Mouse (Mus musculus) fibroblast of lung, adult 2 months (primary cell): Measurements from ENCODE around the gene Robo1.

Experiments used
- DNase-seq: peaks from one replicate; pipeline ENCODE4 v3.0.0-alpha.2; 2011; ENCODE audit warnings: low read depth

Robo1 gene

GRCm38 (mm10) chr16:72737154-72737553 lies 429.0 kb downstream of the Robo1 start:
- DNase-seq, result no peak

- no peak for DNase-seq
Measured at GRCm38 (mm10) chr16:72740218-72740617, 432.1 kb downstream of the Robo1 start.

DNA sequence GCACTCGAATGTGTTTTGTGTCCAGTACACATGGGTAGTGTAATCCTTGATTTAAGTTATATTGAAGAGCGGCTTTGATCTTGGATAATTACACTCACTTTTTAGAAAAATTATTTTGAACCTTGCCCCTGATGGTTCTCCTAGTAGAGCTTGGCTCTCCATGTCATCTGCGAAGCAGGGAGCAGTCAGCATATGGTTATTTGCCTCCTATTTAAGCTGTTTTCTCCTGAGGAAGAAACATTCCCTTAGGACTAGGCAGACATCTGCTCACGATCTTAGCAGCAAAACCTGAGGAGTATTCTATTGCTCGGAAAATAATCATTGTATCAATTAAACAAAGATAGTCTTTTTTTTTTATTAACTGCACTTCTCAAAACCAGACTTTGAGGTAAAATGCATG lies 439.6 kb downstream of the Robo1 start:
- DNase-seq, result no peak

DNA sequence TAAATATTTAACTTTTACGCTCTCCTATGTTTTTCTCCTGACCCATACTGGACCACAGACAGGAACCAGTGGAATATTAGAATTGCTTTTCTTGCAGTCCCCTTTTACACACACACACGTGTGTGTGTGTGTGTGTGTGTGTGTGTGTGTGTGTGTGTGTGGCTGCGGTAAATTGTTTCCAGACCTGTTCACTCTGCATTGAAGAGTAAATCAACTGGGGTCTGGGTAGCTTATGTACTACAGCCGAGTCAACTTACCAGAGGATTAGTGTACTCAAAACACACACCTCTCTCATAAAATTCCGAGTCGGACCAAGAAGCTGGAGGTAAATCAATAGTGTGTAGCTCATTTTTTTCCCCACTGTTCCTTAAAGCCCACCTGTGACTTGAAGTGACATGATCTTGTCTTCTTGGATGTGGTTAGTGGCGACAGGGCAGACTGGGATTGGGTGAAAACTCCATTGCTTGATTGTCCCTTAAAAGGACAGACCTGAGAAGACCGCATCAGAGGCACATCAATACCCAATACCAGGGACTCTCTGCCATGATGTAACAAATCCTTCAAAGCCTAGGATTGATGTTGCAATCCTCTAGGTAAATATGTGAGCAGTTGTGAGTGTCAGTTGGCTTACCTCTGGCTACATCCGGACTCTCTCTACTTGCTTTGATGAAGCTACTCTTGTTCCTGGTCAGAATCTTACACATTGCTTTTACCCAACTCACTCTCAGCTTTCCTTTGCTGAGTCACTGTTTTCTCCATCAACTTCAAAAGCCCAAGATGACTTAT lies 457.2 kb downstream of the Robo1 start:
- no peak for DNase-seq

GRCm38 (mm10) chr16:72769214-72769834 lies 461.2 kb downstream of the Robo1 start:
- DNase-seq, result no peak

DNA sequence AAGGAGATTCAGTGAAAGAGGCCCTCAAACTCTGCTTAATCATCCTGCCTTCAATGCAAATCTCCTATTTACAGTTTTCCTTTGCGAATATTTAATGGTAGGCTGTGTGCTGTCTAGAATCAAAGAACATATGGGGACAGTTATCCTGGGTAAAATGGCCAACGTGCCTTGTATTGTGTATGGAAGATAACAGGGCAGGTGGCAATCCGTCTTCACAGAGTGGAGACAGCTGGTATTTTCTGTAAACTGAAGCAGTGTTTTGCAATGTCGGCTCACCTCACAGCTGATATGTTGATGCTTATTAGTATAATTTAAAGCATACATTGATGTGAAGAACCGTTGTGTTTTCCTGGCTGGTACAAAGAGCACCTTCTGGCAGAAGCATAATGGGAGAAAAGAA lies 464.2 kb downstream of the Robo1 start:
- no peak for DNase-seq

- DNase-seq, result no peak
Measured at GRCm38 (mm10) chr16:72773034-72773433, 464.9 kb downstream of the Robo1 start.

- DNase-seq, result no peak
Measured at GRCm38 (mm10) chr16:72778520-72778919, 470.4 kb downstream of the Robo1 start.

- DNase-seq, result no peak
Measured at GRCm38 (mm10) chr16:72782171-72782570, 474.1 kb downstream of the Robo1 start.

DNA sequence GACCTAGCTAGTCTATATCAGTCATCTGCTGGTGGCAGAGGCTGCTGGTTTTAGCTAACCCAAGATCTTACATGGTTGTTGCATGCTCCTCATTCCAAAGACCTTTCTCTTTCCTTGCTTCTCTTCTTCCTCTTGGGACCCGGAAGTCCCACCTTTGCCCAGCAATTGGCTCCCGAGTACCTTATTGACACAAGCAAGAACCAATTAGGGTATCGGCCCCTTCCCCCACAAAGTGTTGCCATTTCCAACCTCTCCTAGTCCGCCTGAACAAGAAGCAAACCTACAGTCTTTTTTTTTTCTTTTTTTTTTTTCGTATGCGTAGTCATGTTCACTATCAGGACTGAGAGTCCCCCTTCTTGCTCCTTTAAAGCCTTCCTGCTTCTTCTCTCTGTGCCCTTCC lies 478.0 kb downstream of the Robo1 start:
- DNase-seq, result no peak

DNA sequence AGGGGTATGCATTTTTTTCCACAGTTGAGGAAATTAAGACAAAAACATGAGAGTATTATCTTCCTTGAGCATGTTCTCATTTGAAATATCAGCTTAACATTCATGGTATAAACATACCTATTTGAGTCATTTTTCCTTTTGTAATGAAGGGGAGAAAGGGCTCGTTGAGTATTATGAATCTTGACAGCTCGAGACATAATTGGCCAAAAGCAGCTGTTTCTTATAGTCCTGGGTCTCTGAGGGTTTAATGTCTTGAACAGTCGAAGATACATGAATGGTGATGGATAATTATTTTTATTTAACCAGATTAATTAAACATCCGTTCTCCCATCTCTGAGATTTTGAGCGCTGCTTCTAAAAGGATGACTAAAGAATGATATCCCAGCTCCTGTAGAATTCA lies 478.5 kb downstream of the Robo1 start:
- no peak for DNase-seq

- DNase-seq, result no peak
Measured at GRCm38 (mm10) chr16:72788017-72788416, 479.9 kb downstream of the Robo1 start.

DNA sequence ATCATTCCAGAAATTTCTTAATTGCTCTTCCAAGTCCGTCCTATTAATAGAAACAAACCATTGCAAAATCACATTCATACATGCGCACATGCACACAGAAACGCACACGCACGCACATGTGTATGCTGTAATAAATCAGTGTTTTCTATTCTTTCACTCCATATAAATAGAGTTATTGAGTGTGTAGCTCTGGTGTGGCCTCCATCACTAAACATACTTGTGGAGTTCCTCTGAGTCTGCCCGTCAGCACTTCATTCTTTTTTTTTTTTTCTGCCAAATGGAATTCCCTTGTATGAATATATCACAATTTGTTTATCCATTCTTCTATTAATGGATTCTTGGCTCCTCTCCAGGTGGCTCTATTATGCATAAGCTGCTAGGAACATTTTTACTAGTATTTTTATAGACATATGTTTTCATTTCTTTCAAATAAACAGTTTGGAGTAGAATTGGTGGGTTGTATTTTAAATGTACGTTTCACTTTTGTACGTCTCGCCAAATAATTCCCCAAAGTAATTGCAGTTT lies 483.1 kb downstream of the Robo1 start:
- no peak for DNase-seq

DNA sequence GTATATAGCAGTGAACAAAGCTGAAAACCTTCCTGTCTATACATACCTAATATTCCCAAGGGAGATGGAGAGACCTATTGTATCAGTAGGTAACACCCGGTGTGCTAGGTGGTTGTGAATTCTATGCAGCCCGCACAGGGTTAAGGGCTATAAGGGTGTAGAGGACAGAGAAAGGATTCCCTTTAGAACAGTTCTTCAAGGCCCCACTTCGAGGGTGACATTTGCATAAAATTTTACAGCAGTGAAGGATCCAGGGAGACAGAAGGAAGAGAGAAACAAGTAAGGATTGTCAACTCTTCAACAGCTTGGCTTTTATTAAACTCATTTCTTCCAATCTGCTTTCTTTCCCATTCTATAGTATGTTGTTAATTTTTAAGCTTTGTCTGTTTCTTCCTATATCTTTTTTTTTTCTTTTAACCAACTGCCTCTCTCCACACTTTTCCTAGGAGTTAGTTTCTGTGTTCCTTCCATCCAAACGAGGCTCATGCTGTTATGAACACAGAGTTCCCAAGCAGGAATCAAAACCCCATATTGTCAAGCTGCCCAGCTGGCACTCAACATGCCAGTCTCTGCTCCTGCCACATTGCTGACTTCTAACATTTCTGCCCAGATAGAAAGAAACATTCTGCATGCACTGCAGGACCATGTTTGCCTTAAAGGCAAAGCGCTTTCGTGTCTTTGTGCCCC lies 486.7 kb downstream of the Robo1 start:
- no peak for DNase-seq

GRCm38 (mm10) chr16:72795379-72795712 lies 487.2 kb downstream of the Robo1 start:
- no peak for DNase-seq

- DNase-seq, result no peak
Measured at GRCm38 (mm10) chr16:72798405-72798949, 490.4 kb downstream of the Robo1 start.

DNA sequence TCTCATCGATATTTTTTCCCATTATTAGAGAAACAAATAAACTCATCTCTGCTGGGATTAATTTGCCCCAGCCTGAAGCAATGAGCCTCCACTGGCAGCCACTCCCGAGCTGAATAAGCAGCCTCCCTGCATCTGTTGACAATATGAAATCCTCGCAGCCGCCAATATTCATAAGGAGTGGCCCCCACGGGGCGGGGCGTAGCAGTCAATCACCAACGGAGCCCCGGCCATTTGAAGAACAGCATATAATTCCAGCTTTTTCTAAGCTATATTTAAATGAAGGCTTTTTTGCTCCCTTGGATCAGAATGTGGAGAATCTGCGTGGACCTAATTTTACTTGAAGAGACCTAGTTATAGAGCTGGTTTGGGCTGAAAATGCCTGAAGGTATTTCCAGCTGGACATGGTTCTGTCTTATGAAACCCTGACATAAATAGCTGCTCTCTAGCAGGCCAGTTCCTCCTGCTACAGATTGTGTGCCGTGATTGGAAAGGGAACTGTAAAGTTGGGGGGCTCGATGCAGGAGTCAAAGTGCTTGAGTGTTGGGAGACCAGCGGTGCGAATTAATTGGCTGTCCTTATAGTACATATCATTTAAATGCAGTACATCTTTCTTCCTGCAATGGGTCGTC lies 492.1 kb downstream of the Robo1 start:
- DNase-seq, result no peak

DNA sequence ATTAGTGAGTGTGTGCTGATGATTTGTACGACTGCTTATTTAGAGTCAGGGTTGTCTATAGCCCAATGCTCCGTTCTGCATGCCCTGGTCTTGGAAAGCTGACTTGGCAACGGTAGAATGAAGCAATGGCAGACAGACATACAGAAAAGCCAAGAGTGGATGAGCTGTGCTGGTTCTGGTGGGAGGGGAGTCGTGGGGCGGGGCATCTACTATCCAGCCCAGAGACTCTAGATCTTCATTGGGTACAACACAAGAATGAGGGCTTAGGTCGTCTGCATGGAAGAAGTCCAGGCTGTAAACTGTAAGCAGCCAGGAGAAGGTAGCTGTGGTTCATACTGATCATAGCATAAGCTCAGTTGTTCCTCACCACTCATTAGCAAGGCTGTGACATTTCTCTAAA lies 492.7 kb downstream of the Robo1 start:
- no peak for DNase-seq

- DNase-seq, result no peak
Measured at GRCm38 (mm10) chr16:72808351-72808750, 500.2 kb downstream of the Robo1 start.

DNA sequence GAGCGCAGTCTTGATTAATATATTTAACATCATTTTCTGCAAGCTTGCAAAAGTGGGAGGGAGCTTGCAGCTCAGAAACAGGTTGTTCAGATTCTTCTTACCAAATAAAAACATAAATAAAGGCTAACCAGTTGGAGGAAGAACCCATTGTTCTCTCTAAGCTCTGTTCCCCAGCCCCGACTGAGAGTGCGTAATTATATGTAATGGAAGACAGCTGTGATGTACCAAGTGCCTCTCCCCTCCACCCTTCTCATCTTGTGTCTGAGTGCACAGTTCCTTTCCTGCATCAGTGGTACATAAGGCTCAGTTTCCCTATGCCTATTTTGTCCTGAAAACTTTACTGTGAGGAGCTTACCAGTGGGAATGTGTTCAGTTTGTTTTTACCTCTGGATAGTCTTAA lies 502.8 kb downstream of the Robo1 start:
- no peak for DNase-seq

DNA sequence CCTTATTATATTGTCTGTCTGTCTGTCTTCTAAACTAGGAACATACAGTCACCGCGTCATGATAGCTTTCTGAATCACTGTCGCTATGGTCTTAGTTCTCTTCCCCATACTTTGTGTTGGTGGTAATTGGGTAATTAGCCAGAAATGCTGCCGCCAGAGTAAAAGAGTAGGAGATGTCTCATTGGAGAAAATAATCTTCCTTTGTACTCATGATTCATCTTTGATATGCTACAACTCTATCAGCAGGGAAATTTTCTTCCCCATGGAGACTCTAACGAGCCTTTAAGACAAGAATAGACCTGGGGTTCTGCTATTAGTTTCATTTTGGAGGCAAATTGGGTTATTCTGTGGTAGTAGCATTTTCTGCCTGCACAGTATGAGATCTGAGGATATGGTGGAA lies 503.4 kb downstream of the Robo1 start:
- DNase-seq, result no peak

DNA sequence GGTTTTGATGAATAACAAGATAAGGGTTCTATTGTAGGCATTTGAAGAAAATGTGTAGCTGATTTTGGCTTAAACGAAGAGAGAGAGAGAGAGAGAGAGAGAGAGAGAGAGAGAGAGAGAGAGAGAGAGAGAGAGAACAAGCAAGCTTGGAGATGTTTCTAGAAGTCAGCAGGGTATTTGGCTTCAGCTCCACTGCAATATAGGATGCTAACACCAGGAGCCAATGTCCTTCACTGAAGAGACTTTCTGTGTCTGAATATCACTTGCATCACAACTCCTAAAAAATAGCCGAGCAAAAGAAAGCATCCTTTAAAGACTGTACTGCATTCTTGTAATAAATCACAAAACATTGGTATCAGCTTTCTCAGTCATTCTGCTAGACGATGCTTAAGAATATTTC lies 503.8 kb downstream of the Robo1 start:
- no peak for DNase-seq
